Mouse (Mus musculus): ENCODE results near the gene Gm10959.
"Not testable (repeated sequence)": the region's sequence is repeated elsewhere in the genome, so short reads cannot be mapped to it uniquely, and the experiment has no call there.

Gm10959 gene

GRCm38 (mm10) chr3:122919260-122919659 is at the start of gene Gm10959:
TSS of gene Gm10959 (minus strand) at chr3:122919360.
- no peak for DNase-seq

- no peak for DNase-seq
Measured at GRCm38 (mm10) chr3:122968391-122968790, 49.2 kb upstream of the Gm10959 start.

- no peak for DNase-seq
Measured at GRCm38 (mm10) chr3:122964301-122964700, 45.1 kb upstream of the Gm10959 start.

GRCm38 (mm10) chr3:122950129-122950528 is 31.0 kb upstream of the Gm10959 start:
- no peak for DNase-seq

- DNase-seq, result no peak
Measured at GRCm38 (mm10) chr3:122943387-122943890, 24.3 kb upstream of the Gm10959 start.

- peak; percentile 50 for DNase-seq
Measured at GRCm38 (mm10) chr3:122939215-122939614, 20.1 kb upstream of the Gm10959 start.

- not testable (repeated sequence) for DNase-seq
Measured at GRCm38 (mm10) chr3:122937176-122937575, 18.0 kb upstream of the Gm10959 start.

GRCm38 (mm10) chr3:122932466-122932865 is 13.3 kb upstream of the Gm10959 start:
- no peak for DNase-seq

GRCm38 (mm10) chr3:122929723-122930122 is 10.6 kb upstream of the Gm10959 start:
- no peak for DNase-seq

- peak; percentile 97 for DNase-seq
Measured at GRCm38 (mm10) chr3:122924009-122924914, 5.1 kb upstream of the Gm10959 start, which contains the start of gene 1810037I17Rik. TSS of gene 1810037I17Rik (plus strand) at chr3:122924203.

GRCm38 (mm10) chr3:122923147-122923546 is 4.0 kb upstream of the Gm10959 start:
- no peak for DNase-seq

- DNase-seq, result no peak
Measured at GRCm38 (mm10) chr3:122921676-122922527, 2.7 kb upstream of the Gm10959 start.

GRCm38 (mm10) chr3:122920572-122921435 is 1.6 kb upstream of the Gm10959 start:
- DNase-seq, result no peak

GRCm38 (mm10) chr3:122918672-122919071 is 488 bp downstream of the Gm10959 start:
- DNase-seq, result no peak

- DNase-seq, result no peak
Measured at GRCm38 (mm10) chr3:122916191-122916680, 2.9 kb downstream of the Gm10959 start.

GRCm38 (mm10) chr3:122915493-122915892 is 3.7 kb downstream of the Gm10959 start:
- no peak for DNase-seq

- DNase-seq, result no peak
Measured at GRCm38 (mm10) chr3:122907841-122908240, 11.3 kb downstream of the Gm10959 start.

- peak; percentile 82 for DNase-seq
Measured at GRCm38 (mm10) chr3:122903746-122904433, 15.3 kb downstream of the Gm10959 start.

- DNase-seq, result no peak
Measured at GRCm38 (mm10) chr3:122898254-122898653, 20.9 kb downstream of the Gm10959 start.

- DNase-seq, result no peak
Measured at GRCm38 (mm10) chr3:122895189-122895731, 23.9 kb downstream of the Gm10959 start.

GRCm38 (mm10) chr3:122894772-122895171 is 24.4 kb downstream of the Gm10959 start, which contains the start of gene Fabp2:
TSS of gene Fabp2 (plus strand) at chr3:122895072.
- DNase-seq, result no peak
